Mouse (Mus musculus) spleen, adult 2 months (tissue): ENCODE results near the gene Tnnt1.

ENCODE experiments used
- CTCF ChIP-seq: fragments of 200-500 bp; IDR thresholded peaks from 2 replicates; pipeline ENCODE4 v1.5.1; 2011; ENCODE audit warnings: mild to moderate bottlenecking, inconsistent platforms; ENCODE audit not compliant: insufficient read depth, insufficient read length, insufficient replicate concordance; ENCODE audit errors: extremely low read depth
- POLR2A ChIP-seq: fragments of 200-500 bp; IDR thresholded peaks from 2 replicates; pipeline ENCODE4 v1.6.1; 2011; ENCODE audit warnings: low read depth, low read length, inconsistent platforms

DNA sequence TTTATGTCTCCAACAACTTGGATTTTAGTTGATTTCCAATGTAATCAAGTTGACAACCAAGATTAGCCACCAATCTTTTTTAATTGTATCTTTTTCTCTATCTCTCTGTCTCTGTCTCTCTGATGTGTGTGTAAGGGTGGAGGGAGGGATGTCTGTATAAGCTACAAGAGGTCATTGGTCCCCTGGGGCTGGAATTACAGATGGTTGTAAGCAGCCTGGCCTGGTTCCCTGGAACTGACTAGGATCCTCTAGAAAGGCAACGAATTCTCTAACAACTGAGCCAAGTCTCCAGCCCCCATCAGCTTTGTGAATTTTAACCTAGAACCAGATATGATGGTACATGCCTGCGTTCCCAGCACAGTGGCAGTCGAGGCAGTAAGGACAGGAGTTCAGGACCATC is 48.4 kb downstream of the Tnnt1 start:
- TF ChIP-seq CTCF (no peak), POLR2A (no peak)
